Mouse (Mus musculus) G1E-ER4 (cell line): ENCODE measurements around the gene Foxd1. TPM values are rescaled to one million over a fixed set of nuclear protein-coding genes. Genes with fewer than 3 reads are reported as not detected.

Experiments used
- GATA1 ChIP-seq: IDR thresholded peaks from one replicate; pipeline ENCODE4 v1.8.0; 2012; ENCODE audit warnings: low read length, inconsistent platforms
- polyA plus RNA-seq: library from polyadenylated mRNA; stranded (reverse); fragments of >175 nt; gene quantifications from 2 replicates; pipeline ENCODE4 v1.2.3, GENCODE M21; 2012

The Foxd1 gene
- polyA plus RNA-seq, 1 experiment: not detected

GRCm38 (mm10) chr13:98392031-98392430 lies 38.0 kb downstream of the Foxd1 start:
- no peak for TF ChIP-seq GATA1

DNA sequence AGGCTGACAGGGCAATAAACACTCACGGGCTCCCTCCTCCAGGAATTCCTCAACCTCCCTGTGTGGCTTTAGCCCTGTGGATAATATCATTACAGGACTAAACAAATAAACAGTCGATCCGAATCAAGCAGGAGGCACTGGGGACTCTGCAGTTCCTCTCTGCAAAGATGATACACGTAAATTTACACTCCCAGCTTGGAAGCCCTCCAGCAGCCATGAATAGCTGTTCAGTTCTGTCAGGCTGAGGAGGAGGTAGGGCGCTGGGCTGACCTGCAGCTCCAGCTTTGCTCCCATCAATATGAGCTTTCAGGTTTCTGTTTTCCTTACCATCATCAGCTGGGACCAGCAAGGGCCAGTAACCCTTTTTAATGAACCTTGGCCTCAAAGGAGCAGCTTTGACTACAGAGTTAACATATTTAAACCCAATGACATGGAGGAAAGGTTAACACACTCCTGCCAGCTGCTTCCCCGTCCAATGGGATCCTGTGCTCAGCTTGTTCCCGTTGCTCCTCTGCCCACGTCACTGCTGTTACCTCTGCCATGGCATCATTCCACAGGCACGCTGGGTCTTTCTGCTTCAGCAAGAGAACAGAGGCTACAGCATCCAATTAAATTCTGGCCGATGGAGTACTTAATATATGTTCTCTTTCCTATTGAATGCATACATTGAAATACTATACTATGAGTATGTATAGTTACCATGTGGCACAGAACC lies 39.5 kb downstream of the Foxd1 start:
- no peak for TF ChIP-seq GATA1

Other genes with a start within 250 kb of the Foxd1 start
- not detected in 2 replicates for gene Arhgef28, start 147.8 kb upstream of the Foxd1 start, polyA plus RNA-seq
- gene Utp15, start 91.2 kb upstream of the Foxd1 start, polyA plus RNA-seq: 17.0 and 26.1 TPM in 2 replicates
- 20.2 and 30.3 TPM in 2 replicates for gene Ankra2, start 91.2 kb upstream of the Foxd1 start, polyA plus RNA-seq
- not detected in 2 replicates for gene Gm21976, start 74.4 kb upstream of the Foxd1 start, polyA plus RNA-seq
- gene Btf3, start 37.2 kb upstream of the Foxd1 start, polyA plus RNA-seq: 98.7 and 100 TPM in 2 replicates
- 0.69 and 0.83 TPM in 2 replicates for gene Gm10320, start 137.8 kb downstream of the Foxd1 start, polyA plus RNA-seq